Mouse (Mus musculus) cerebellum, adult 2 months (tissue): ENCODE data around the gene Usp42.

ENCODE experiments used
- CTCF ChIP-seq: fragments of 200-500 bp; IDR thresholded peaks from 2 replicates; pipeline ENCODE4 v1.5.1; 2011; ENCODE audit warnings: low read depth, mild to moderate bottlenecking, control low read depth, low read length, moderate library complexity, borderline replicate concordance; ENCODE audit not compliant: insufficient read depth
- POLR2A ChIP-seq: fragments of 200-500 bp; IDR thresholded peaks from 2 replicates; pipeline ENCODE4 v1.6.1; 2011; ENCODE audit warnings: low read length, control low read depth, borderline replicate concordance; ENCODE audit not compliant: insufficient read depth

DNA sequence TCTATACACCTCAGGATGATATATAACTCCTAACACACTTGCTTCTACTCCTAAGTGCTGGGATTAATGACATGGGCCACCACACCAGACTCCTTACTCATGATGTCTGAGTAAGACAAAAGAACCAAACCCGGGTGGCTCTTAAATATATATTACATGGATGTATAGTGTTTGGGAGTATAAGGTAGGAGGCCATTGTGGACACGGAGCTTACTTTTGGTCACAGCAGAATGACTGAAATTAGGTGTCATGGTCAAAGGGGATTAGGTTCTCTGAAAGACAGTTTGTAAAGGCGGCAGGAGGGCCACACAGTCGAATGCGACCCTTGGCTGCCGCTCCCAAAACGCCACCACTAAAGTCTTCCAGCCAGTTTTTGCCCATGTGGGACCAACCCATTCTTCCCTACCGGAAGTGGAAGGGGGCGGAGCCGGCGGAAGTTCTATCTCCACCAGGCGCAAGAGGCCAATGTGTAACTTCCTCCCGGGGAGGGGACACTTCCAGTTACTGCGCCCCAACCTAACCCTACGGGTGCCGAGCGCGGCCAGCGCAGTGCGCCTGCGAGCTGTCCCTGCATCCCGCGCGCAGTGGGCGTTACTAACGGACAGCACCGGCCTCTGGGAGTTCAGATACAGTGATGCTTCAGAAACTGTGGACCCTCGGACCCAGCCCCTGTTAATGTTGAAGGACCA lies 25.8 kb upstream of the Usp42 start:
- TF ChIP-seq CTCF (no peak), POLR2A (peak; percentile 56; the same call in 1 of the 2 replicates)
